Mouse (Mus musculus) layer of hippocampus, adult 2 months (tissue): ENCODE data around the gene Ankrd28. TPM values are rescaled to one million over a fixed set of nuclear protein-coding genes. Genes with fewer than 3 reads are reported as not detected.

Experiments used
- DNase-seq, 2 experiments: peaks; one replicate each; pipeline ENCODE4 v3.0.0; 2022; ENCODE audit warnings: low spot score in 2 of 2
- H3K27ac ChIP-seq: fragments of 200-600 bp; 2 replicates; pipeline ENCODE4 v1.8.1; 2022
- H3K4me3 ChIP-seq: fragments of 200-600 bp; 2 replicates; pipeline ENCODE4 v1.8.1; 2022; ENCODE audit warnings: mild to moderate bottlenecking
- CTCF ChIP-seq: fragments of 200-600 bp; conservative IDR thresholded peaks from 2 replicates; pipeline ENCODE4 v1.8.1; 2022; ENCODE audit warnings: antibody characterized with exemption, mild to moderate bottlenecking, moderate library complexity
- total RNA-seq, 2 experiments: library from RNA; stranded (reverse); gene quantifications; 2 replicates each; pipeline ENCODE4 v1.2.3; 2021

Ankrd28 gene
- total RNA-seq, 2 experiments from 2014 or later, result 45.6 to 55.5 TPM

GRCm38 (mm10) chr14:31664903-31665565 is 165.4 kb downstream of the Ankrd28 start:
- Histone ChIP-seq H3K4me3 (no peak overlapping the region), H3K27ac (peak overlapping the region; percentile 97)
- TF ChIP-seq CTCF, result no peak
- peak in 1 of 2 experiments; percentile 22 for DNase-seq

GRCm38 (mm10) chr14:31664100-31664902 is 166.2 kb downstream of the Ankrd28 start:
- Histone ChIP-seq H3K4me3 (no peak overlapping the region), H3K27ac (peak overlapping the region; percentile 97)
- DNase-seq, result no peak
- no peak for TF ChIP-seq CTCF

GRCm38 (mm10) chr14:31663376-31664099 is 166.9 kb downstream of the Ankrd28 start:
- no peak overlapping the region for H3K4me3 ChIP-seq
- no peak for TF ChIP-seq CTCF
- peak overlapping the region; percentile 97 for H3K27ac ChIP-seq
- no peak for DNase-seq

GRCm38 (mm10) chr14:31662555-31663211 is 167.8 kb downstream of the Ankrd28 start:
- Histone ChIP-seq H3K4me3 (peak overlapping the region; percentile 62), H3K27ac (peak overlapping the region; percentile 97)
- DNase-seq, result no peak
- no peak for TF ChIP-seq CTCF

- DNase-seq, result peak; percentile 86 to 92
- Histone ChIP-seq H3K27ac (peak overlapping the region; percentile 97), H3K4me3 (peak overlapping the region; percentile 62)
- peak; percentile 58 for TF ChIP-seq CTCF
These were observed 168.5 kb downstream of the Ankrd28 start for GRCm38 (mm10) chr14:31661671-31662554.

GRCm38 (mm10) chr14:31660312-31661093 is 169.9 kb downstream of the Ankrd28 start:
- DNase-seq, result peak in 1 of 2 experiments; percentile 60
- Histone ChIP-seq H3K4me3 (no peak overlapping the region), H3K27ac (peak overlapping the region; percentile 97)
- TF ChIP-seq CTCF, result no peak

GRCm38 (mm10) chr14:31659501-31660181 is 170.8 kb downstream of the Ankrd28 start:
- peak overlapping the region; percentile 97 for H3K27ac ChIP-seq
- no peak for DNase-seq
- no peak for TF ChIP-seq CTCF

GRCm38 (mm10) chr14:31658126-31658680 is 172.2 kb downstream of the Ankrd28 start:
- DNase-seq, result no peak
- TF ChIP-seq CTCF, result no peak
- Histone ChIP-seq H3K4me3 (no peak overlapping the region), H3K27ac (peak overlapping the region; percentile 97)

More at GRCm38 (mm10) chr14:31659501-31660181, 170.8 kb downstream of the Ankrd28 start:
- no peak overlapping the region for H3K4me3 ChIP-seq

GRCm38 (mm10) chr14:31656857-31657645 is 173.4 kb downstream of the Ankrd28 start:
- no peak overlapping the region for H3K4me3 ChIP-seq
- peak in 1 of 2 experiments; percentile 86 for DNase-seq
- TF ChIP-seq CTCF, result peak; percentile 99
- H3K27ac ChIP-seq, result peak overlapping the region; percentile 97
